Mouse (Mus musculus): ENCODE data around the gene Esr1. TPM values are rescaled to one million over a fixed set of nuclear protein-coding genes. Genes with fewer than 3 reads are reported as not detected.

Gene Esr1
- polyA plus RNA-seq, 1 experiment from 2014 or later = 0.12 TPM

DNA sequence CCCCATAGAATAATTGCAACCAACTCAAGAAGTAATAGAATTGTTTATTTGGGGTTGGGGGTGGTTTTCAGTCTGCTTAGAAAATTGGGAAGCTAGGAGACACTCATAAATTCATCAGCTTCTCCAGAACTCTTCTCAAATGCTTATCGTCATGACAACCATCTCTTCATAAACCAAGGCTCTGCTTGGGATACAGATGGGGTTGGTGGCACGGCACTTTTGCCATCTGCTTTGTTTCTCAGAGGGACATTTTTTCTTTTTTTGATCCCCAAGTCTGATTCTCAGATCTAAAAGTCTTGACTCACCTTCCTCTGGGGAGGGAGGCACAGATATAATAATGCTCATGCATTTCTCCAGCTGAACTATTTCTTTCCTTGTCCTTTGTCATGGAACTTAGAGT lies 313.0 kb downstream of the Esr1 start:
- H3K4me2 ChIP-seq (replicated peaks; ENCODE audit: low read depth, low read length) = no peak overlapping the region
- ATAC-seq (ENCODE audit: low FRiP score) = no peak
- no peaks in the 10 kb centered on the region for H3K4me1 ChIP-seq (replicated peaks; ENCODE audit: control insufficient read depth, insufficient read depth, low read length)
- no peaks in the 10 kb centered on the region for H3K9me3 ChIP-seq (ENCODE audit: control insufficient read depth, low read length)
- no peak for DNase-seq (ENCODE audit: low spot score)
- no peak overlapping the region for H3K27ac ChIP-seq (ENCODE audit: low read depth, low read length)
- no peaks in the 10 kb centered on the region for H3K36me3 ChIP-seq (ENCODE audit: control insufficient read depth, insufficient read depth, low read length)
- no peak overlapping the region for H3K9ac ChIP-seq (ENCODE audit: low read depth, low read length)
- H3K27me3 ChIP-seq (ENCODE audit: control insufficient read depth, insufficient read depth, low read length) = no peaks in the 10 kb centered on the region
- no peak overlapping the region for H3K4me3 ChIP-seq (ENCODE audit: low read depth, low read length)
- WGBS = 87% methylated on average over 2 of the region's 2 CpGs

DNA sequence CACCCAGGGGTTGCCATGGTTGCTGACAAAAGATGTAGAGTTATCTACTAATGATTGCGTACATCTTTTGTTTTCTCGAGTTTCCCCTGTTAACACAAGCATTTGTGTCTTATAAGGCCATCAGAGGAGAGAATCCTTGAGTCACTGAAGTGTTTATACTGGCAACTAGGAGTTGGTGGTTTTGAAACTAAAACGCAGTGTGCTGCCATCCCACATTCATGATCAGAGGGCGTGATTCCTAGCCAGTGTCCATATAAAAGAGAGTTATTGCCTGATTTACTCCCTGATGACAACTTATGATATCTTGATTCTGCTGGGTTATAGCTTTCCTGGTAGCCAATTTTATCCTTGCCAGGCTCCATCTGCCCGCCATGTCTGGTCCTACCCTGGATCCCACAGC lies 331.8 kb downstream of the Esr1 start:
- ATAC-seq (ENCODE audit: low FRiP score) (no peak), DNase-seq (ENCODE audit: low spot score) (no peak)
- H3K4me1 ChIP-seq (replicated peaks; ENCODE audit: control insufficient read depth, insufficient read depth, low read length) = no peaks in the 10 kb centered on the region
- H3K9ac ChIP-seq (ENCODE audit: low read depth, low read length) = no peak overlapping the region
- WGBS = 82% methylated on average over 5 of the region's 5 CpGs
- no peak overlapping the region for H3K4me2 ChIP-seq (replicated peaks; ENCODE audit: low read depth, low read length)
- no peaks in the 10 kb centered on the region for H3K36me3 ChIP-seq (ENCODE audit: control insufficient read depth, insufficient read depth, low read length)
- H3K27ac ChIP-seq (ENCODE audit: low read depth, low read length) = no peak overlapping the region
- no peaks in the 10 kb centered on the region for H3K27me3 ChIP-seq (ENCODE audit: control insufficient read depth, insufficient read depth, low read length)
- no peak overlapping the region for H3K4me3 ChIP-seq (ENCODE audit: low read depth, low read length)
- H3K9me3 ChIP-seq (ENCODE audit: control insufficient read depth, low read length) = no peaks in the 10 kb centered on the region

DNA sequence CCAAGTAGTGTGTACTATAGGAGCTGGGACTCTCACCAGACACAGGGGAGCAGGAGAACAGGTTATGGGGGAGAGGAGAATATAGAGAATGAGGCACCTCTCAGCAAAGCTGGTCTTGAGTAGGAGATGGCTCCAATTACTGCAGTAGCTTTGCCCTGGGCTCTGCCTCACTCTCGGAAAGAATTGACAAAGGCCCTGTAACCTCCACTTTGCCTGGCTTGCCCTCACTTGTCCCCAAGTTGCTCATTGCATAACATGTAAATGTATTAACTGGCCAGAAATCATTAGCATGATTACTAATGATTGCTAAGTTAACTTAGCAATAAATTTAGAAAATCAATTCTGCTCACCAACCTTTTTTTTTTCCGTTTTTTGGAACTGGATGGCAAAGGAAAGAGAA lies 333.3 kb downstream of the Esr1 start:
- 76% methylated on average over 2 of the region's 2 CpGs for WGBS
- Histone ChIP-seq H3K9ac (ENCODE audit: low read depth, low read length) (no peak overlapping the region), H3K27ac (ENCODE audit: low read depth, low read length) (no peak overlapping the region)

DNA sequence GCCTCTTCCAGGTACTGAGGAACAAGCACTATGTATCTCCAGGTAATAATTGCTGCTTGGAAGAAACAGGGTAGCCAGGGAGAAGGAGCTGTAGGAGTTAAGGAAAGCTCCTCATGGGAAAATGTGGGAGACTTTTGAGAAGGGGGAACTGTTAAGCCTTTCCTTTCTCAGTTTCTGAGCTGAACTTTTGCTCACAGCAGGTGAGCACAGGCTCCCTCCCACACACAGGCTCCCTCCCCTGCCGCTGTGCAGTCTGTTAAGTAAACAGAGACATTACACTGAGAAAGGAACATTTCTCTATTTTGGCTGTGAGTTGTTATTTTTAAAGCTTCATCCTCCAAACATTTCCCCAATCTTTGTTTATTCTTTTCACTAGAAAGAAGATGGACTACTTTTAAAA lies 354.4 kb downstream of the Esr1 start:
- Histone ChIP-seq H3K27me3 (ENCODE audit: control insufficient read depth, insufficient read depth, low read length) (no peaks in the 10 kb centered on the region), H3K9ac (ENCODE audit: low read depth, low read length) (no peak overlapping the region), H3K27ac (ENCODE audit: low read depth, low read length) (no peak overlapping the region), H3K4me2 (replicated peaks; ENCODE audit: low read depth, low read length) (no peak overlapping the region), H3K4me3 (ENCODE audit: low read depth, low read length) (no peak overlapping the region), H3K36me3 (ENCODE audit: control insufficient read depth, insufficient read depth, low read length) (no peaks in the 10 kb centered on the region), H3K4me1 (replicated peaks; ENCODE audit: control insufficient read depth, insufficient read depth, low read length) (no peaks in the 10 kb centered on the region), H3K9me3 (ENCODE audit: control insufficient read depth, low read length) (no peaks in the 10 kb centered on the region)
- ATAC-seq (ENCODE audit: low FRiP score) = no peak
- no peak for DNase-seq (ENCODE audit: low spot score)
- WGBS = 35% methylated on average over 1 of the region's 1 CpGs

More for the DNA sequence above, 333.3 kb downstream of the Esr1 start:
- Histone ChIP-seq H3K4me2 (replicated peaks; ENCODE audit: low read depth, low read length) (no peak overlapping the region), H3K9me3 (ENCODE audit: control insufficient read depth, low read length) (no peaks in the 10 kb centered on the region), H3K27me3 (ENCODE audit: control insufficient read depth, insufficient read depth, low read length) (no peaks in the 10 kb centered on the region), H3K36me3 (ENCODE audit: control insufficient read depth, insufficient read depth, low read length) (no peaks in the 10 kb centered on the region), H3K4me3 (ENCODE audit: low read depth, low read length) (no peak overlapping the region), H3K4me1 (replicated peaks; ENCODE audit: control insufficient read depth, insufficient read depth, low read length) (no peaks in the 10 kb centered on the region)
- no peak for DNase-seq (ENCODE audit: low spot score)
- no peak for ATAC-seq (ENCODE audit: low FRiP score)

DNA sequence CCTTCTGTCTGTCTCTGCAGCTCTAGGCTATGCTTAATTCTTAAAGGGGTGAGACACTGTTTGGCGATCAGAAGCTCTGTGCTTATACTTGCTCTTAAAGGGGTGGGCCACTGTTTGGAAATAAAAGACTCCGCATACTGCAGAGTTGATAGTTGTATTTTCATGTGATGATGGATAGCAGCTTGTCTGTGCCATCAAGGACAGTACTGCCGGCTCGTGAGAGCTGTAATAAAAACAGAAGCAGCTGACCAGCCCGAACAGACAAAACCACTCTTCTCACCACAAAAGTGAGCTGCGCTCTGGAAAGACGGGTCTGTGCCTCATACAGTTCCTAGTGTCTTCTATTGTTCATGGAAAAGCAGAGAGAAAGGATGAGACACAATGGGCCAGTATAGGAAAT lies 359.8 kb downstream of the Esr1 start:
- no peaks in the 10 kb centered on the region for H3K4me1 ChIP-seq (replicated peaks; ENCODE audit: control insufficient read depth, insufficient read depth, low read length)
- no peak overlapping the region for H3K9ac ChIP-seq (ENCODE audit: low read depth, low read length)
- WGBS = 75% methylated on average over 7 of the region's 7 CpGs
- no peak overlapping the region for H3K4me3 ChIP-seq (ENCODE audit: low read depth, low read length)
- H3K27me3 ChIP-seq (ENCODE audit: control insufficient read depth, insufficient read depth, low read length) = no peaks in the 10 kb centered on the region
- H3K27ac ChIP-seq (ENCODE audit: low read depth, low read length) = no peak overlapping the region
- H3K4me2 ChIP-seq (replicated peaks; ENCODE audit: low read depth, low read length) = no peak overlapping the region
- ATAC-seq (ENCODE audit: low FRiP score) (no peak), DNase-seq (ENCODE audit: low spot score) (no peak)
- no peaks in the 10 kb centered on the region for H3K36me3 ChIP-seq (ENCODE audit: control insufficient read depth, insufficient read depth, low read length)
- no peaks in the 10 kb centered on the region for H3K9me3 ChIP-seq (ENCODE audit: control insufficient read depth, low read length)

DNA sequence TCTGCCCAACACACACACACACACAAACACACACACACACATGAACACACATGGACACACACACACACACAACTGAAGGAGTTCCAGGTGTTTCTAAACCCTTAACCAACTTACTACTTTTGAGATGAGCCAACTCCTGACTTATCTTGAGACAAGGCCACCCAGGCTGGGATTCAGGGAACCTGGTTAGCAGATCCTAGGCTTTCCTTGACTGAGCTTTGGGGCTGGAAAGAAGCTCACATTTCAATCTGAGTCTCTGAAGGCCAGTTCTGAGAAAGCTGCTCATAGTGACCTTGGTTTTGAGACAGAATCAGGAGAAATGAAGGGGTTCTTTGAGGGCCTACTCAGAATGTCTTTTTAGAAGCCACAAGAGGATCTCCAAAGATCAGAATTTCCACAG lies 360.2 kb downstream of the Esr1 start:
- no peaks in the 10 kb centered on the region for H3K36me3 ChIP-seq (ENCODE audit: control insufficient read depth, insufficient read depth, low read length)
- H3K9me3 ChIP-seq (ENCODE audit: control insufficient read depth, low read length) = no peaks in the 10 kb centered on the region
- DNase-seq (ENCODE audit: low spot score) (no peak), ATAC-seq (ENCODE audit: low FRiP score) (no peak)
- H3K4me2 ChIP-seq (replicated peaks; ENCODE audit: low read depth, low read length) = no peak overlapping the region
- H3K27me3 ChIP-seq (ENCODE audit: control insufficient read depth, insufficient read depth, low read length) = no peaks in the 10 kb centered on the region
- no peak overlapping the region for H3K9ac ChIP-seq (ENCODE audit: low read depth, low read length)
- no peak overlapping the region for H3K27ac ChIP-seq (ENCODE audit: low read depth, low read length)
- H3K4me3 ChIP-seq (ENCODE audit: low read depth, low read length) = no peak overlapping the region
- no peaks in the 10 kb centered on the region for H3K4me1 ChIP-seq (replicated peaks; ENCODE audit: control insufficient read depth, insufficient read depth, low read length)

DNA sequence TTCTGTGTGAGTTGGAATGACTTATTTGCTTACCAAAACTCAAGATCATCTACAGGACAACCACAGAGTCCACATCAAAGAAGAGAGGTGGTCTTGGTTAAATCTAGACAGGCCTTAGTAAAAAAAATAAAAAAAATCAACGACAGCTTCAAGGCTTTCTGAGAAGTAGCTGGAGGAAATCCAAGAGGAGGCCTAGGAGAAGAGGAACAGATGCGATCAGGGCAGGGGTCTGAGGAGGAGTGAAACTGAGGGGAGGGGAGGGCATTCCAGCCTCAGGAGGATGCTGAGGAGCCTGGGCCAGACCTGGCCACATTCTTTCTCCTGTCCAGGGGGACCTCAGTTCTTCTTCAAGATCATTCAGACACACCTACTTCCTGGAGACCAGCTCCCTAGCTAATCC lies 360.6 kb downstream of the Esr1 start:
- H3K9ac ChIP-seq (ENCODE audit: low read depth, low read length) = no peak overlapping the region
- H3K9me3 ChIP-seq (ENCODE audit: control insufficient read depth, low read length) = no peaks in the 10 kb centered on the region
- ATAC-seq (ENCODE audit: low FRiP score) (no peak), DNase-seq (ENCODE audit: low spot score) (no peak)
- no peaks in the 10 kb centered on the region for H3K27me3 ChIP-seq (ENCODE audit: control insufficient read depth, insufficient read depth, low read length)
- H3K4me2 ChIP-seq (replicated peaks; ENCODE audit: low read depth, low read length) = no peak overlapping the region
- no peaks in the 10 kb centered on the region for H3K4me1 ChIP-seq (replicated peaks; ENCODE audit: control insufficient read depth, insufficient read depth, low read length)
- 60% methylated on average over 2 of the region's 2 CpGs for WGBS
- H3K36me3 ChIP-seq (ENCODE audit: control insufficient read depth, insufficient read depth, low read length) = no peaks in the 10 kb centered on the region
- no peak overlapping the region for H3K27ac ChIP-seq (ENCODE audit: low read depth, low read length)
- no peak overlapping the region for H3K4me3 ChIP-seq (ENCODE audit: low read depth, low read length)

DNA sequence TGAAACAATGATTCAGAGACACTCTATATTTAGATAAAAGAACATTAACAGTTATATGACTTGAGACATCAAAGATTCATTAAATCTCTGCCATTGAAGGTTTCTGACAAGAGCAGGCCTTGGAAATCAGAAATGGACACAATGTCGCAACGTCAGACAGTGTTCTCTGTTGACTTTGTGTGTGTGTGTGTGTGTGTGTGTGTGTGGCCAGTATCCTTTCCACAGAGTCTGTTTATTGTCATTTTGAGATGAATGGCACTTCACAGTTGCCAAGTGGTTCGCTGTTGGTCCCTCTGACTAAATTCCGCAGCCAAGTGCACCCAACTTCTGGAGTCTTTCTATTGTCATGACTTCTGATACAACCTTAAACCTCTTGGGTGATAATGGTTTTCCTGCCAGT lies 362.9 kb downstream of the Esr1 start:
- no peak overlapping the region for H3K4me3 ChIP-seq (ENCODE audit: low read depth, low read length)

DNA sequence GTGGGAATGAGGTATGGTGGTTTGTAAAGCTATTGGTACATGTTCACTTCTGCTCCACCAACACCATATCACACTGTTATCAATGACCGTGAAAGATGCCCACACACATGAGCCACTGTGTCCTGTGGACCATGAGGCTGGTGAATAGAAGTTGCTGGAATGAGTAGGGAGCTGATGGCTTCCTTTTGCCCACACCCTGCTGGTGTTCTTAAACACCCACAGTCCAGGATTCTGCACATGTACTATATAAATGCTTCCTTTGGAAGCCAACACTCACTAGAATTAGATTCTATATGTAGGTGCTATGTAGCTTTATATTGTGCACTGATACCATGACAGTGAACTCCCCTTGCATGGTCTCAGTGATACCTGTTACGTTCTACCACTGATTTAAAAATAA lies 365.2 kb downstream of the Esr1 start:
- 93% methylated on average over 2 of the region's 2 CpGs for WGBS
- no peak for ATAC-seq (ENCODE audit: low FRiP score)

More for the DNA sequence above, 362.9 kb downstream of the Esr1 start:
- Histone ChIP-seq H3K4me2 (replicated peaks; ENCODE audit: low read depth, low read length) (no peak overlapping the region), H3K9ac (ENCODE audit: low read depth, low read length) (no peak overlapping the region), H3K27me3 (ENCODE audit: control insufficient read depth, insufficient read depth, low read length) (no peaks in the 10 kb centered on the region), H3K36me3 (ENCODE audit: control insufficient read depth, insufficient read depth, low read length) (no peaks in the 10 kb centered on the region), H3K27ac (ENCODE audit: low read depth, low read length) (no peak overlapping the region), H3K4me1 (replicated peaks; ENCODE audit: control insufficient read depth, insufficient read depth, low read length) (no peaks in the 10 kb centered on the region), H3K9me3 (ENCODE audit: control insufficient read depth, low read length) (no peaks in the 10 kb centered on the region)
- no peak for DNase-seq (ENCODE audit: low spot score)
- WGBS = 89% methylated on average over 4 of the region's 4 CpGs
- no peak for ATAC-seq (ENCODE audit: low FRiP score)

More for the DNA sequence above, 365.2 kb downstream of the Esr1 start:
- H3K27me3 ChIP-seq (ENCODE audit: control insufficient read depth, insufficient read depth, low read length) = no peaks in the 10 kb centered on the region
- H3K4me1 ChIP-seq (replicated peaks; ENCODE audit: control insufficient read depth, insufficient read depth, low read length) = no peaks in the 10 kb centered on the region
- DNase-seq (ENCODE audit: low spot score) = no peak
- H3K9me3 ChIP-seq (ENCODE audit: control insufficient read depth, low read length) = no peaks in the 10 kb centered on the region
- H3K27ac ChIP-seq (ENCODE audit: low read depth, low read length) = no peak overlapping the region
- H3K4me2 ChIP-seq (replicated peaks; ENCODE audit: low read depth, low read length) = no peak overlapping the region
- H3K36me3 ChIP-seq (ENCODE audit: control insufficient read depth, insufficient read depth, low read length) = no peaks in the 10 kb centered on the region
- H3K4me3 ChIP-seq (ENCODE audit: low read depth, low read length) = no peak overlapping the region
- no peak overlapping the region for H3K9ac ChIP-seq (ENCODE audit: low read depth, low read length)
